Mouse (Mus musculus) skeletal muscle tissue, adult 2 months (tissue): Measurements from ENCODE around the gene Tnnt3.

Source experiments
- DNase-seq: peaks from one replicate; pipeline ENCODE4 v3.0.0-alpha.2; 2012; ENCODE audit warnings: low read depth, low spot score

Tnnt3 gene

DNA sequence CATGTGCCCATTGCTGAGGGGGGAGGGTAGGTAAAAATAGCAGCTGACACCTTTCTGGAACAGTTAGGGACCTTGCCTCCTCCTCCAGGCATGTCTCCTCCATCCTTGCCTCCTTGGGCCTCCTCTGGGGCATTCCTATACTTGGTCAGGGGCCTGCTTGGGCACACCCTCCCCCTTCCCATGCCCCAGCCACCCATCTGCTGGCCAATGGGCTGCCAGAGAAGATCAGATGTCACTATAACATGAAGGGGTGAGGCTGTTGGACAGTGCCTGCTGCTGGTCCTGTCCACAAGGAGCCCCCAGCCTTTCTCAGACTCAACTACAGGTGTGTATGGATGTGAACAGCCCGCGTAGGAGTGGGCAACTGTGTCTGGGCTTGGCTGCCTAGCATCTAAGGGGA, at the start of gene Tnnt3:
Tnnt3 (plus strand) TSS at position 262 of the 400 bp plus-strand sequence.
- peak; percentile 98 for DNase-seq

DNA sequence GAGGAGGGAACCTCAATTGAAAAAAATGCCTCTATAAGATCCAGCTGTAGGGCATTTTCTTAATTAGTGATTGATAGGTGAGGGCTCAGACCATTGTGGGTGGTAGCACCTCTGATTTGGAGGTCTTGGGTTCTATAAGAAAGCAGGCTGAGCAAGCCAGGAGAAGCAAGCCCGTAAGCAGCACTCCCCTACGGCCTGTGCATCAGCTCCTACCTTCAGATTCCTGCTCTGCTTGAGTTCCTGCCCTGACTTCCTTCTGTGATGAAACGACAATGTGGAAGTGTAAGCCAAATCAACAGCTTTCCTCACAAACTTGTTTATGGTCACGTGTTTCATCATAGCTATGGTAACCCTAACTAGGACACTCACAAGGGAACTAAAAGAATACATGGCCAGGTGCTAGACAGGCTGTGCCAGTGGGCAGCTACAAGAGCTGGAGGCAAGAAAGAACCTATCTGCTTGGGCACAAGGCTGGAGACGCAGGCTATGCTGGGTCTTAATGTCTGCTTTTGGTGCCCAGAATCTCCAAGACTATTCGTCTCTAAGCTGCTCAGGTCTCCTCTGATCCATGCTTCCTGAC, 49.5 kb upstream of the Tnnt3 start:
- DNase-seq: no peak

DNA sequence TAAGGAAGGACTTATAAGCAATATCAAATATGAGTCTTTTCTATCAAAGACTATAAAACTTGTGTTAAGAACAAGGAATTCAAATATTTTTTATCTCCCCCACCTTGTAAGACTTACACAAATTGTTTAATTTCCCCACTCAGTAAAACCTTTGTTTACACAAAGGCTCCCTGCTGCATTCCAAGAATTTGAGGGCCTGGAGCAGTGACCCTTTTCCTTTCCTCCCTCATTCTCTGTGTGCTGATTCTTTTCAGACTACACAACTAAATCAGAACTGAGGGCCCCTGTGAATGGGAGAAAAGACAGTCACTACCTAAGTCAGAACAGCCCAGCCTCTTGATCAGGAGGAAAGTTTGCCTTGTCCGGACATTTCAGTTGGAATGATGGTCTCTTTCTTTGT, 43.9 kb upstream of the Tnnt3 start:
- no peak for DNase-seq

DNA sequence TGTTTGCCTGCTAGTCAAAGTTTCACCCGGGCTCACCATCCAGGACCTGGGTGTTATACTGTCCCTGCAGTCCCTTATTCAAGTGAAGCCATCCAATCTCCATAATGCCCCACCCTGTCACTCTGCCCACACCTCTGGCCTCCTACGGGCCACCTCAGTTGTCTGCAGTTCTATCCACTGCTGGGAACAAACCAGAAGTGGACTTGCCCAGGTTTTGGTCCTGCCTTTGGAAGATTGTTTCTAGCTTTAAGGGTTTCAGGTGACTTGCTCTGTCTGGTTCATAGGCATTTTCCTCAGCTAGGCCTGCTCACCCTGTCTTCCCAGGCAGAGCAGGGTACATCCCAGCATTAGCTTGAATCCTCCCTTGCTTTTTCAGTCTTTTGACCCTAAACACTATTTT, 43.4 kb upstream of the Tnnt3 start:
- no peak for DNase-seq

DNA sequence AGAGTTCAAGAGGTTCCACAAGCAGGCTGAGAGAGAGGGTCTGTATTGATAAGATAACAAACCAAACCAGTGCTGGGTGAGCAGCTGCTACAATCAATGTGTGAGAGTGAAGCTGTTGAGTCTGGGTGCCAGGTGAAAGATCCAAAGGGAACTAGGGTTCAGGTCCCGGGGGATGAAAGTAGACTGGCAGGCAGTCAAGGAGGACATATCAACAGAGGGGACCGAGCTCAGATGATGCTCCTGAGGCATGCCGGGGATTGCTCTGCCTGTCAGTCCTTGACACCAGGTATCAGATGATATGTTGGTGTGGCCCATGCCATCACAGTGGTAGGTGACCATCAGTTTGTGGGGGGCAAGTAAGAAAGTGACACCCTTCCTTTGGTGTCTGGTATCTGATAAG, 41.8 kb upstream of the Tnnt3 start:
- DNase-seq: no peak

DNA sequence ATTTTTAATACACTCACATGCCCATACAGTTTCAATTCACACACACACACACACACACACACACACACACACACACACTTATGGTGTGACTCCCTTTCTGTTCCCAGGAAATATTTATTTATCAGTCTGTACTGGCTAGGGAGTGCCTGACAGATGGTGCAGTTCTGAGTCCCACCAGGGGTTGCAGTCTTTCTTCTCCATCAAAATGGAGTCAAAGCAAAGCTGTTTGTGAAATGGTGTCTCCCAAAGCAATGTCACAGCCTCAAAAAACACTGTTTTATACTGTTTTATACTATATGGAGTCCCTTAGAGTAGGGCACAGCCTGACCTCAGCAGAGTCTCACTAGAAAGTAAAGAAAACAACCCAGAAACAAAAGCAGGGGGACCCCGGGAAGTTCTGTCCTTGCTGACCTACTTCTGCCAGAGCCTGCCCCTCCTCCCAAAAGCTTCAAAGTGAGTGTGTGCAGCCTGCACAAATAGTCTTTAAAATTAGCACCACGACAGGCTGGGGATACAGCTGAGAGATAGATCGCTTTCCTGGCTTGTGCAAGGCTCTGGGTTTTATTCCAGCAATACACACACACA, 41.3 kb upstream of the Tnnt3 start:
- DNase-seq: no peak

DNA sequence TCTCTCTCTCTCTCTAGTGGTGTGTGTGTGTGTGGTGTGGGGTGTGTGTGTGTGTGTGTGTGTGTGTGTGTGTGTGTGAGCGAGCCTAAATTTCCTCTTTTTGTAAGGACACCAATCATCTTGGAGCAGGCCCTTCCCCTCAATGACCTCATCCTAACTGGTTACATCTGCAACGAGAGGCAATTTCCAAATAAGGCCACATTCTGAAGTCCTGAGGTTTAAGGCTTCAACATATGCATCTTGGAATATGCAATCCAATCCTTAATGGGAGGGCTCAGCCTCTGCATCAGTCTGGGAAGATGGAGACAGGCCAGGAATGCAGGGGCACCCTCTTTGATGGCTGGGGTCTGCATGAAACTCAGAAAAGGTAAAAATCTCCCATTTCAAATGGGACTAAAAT, 40.6 kb upstream of the Tnnt3 start:
- no peak for DNase-seq

DNA sequence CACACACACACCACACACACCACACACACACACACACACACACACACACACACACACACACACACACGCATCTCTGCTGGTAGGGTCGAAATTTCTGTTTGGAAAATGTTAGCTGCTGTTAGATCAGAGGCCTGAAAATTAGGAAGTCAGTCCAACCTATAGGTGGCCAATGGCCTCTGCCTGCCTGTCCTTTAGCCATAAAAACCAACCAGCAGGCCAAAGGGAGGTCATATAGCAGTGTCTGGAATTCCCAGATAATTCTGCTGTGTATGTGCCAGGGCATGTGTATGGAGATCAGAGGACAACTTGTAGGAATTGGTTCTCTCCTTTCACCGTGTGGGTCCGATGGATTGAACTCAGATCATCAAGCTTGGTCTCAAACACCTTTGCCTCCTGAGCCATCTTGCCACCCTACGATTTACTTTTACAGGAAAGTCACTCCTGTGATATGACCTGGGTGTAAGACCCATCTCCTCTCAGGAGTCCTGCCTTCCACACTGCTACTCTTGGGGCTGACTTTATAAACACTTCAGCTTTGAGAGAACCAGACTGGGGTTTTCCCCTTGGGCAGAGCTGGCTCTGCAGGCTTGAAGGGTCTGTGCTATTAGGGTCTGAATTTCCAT, 39.8 kb upstream of the Tnnt3 start:
- DNase-seq: no peak

DNA sequence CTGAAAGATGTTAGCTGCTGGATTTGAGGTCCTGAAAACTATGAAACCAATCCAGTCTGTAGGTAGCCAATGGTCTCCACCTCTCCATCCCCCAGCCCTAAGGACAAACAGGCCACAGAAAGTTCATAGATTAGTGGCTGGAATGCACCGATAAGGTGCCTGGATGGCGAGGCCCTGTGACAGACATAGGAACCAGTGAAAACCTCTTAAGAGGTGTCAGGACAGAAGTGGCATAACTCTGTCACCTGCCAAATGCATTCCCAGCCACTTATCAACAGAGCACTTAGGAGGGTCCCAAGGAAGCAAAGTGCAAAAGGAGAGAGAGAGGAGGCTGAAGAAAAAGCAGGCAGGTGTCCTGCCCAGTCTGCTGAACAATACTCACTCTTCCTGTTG, 39.3 kb upstream of the Tnnt3 start:
- no peak for DNase-seq

DNA sequence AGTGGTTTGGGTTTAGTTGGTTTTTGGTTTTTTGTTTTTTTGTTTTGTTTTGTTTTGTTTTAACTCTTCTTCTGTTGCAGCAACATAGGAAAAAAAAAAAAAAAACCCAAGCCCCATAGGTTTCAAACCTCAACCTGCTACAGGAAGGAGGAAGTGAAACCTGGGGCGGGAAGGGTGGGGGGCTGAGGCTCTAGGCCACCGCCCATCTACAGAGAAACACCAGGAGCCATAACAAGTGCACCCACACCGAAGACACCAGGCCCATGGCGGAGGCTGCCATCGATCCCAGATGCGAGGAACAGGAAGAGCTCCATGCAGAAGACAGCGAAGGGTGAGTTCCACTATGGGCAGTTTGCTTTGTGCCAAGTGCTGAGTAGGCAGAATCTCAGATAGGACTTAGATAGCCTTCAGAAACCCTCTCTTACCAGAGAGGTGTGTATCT, 38.0 kb upstream of the Tnnt3 start, which contains the start of gene Lsp1:
Lsp1 (plus strand) TSS at position 174 of the 442 bp plus-strand sequence.
- peak; percentile 27 for DNase-seq

DNA sequence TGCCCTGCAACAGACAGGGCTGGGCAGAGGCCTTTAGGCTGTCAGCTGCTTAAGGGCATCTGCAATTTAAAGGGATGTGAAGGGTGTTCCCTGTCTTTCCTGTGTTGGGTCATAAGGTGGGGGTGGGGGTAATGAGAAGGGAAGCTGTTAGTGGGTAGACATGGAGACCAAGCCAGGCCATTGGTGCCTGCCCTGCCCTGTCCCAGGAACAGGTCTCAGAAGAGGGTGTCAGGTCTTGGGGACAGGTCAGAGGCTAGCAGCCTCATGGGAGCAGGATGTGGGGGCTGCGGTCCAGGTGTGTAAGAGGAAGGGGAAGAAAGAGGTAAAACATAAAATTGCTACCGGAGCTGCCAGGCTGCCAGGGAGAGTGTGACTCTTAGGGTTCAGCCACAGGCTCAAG, 37.2 kb upstream of the Tnnt3 start:
- peak; percentile 32 for DNase-seq

DNA sequence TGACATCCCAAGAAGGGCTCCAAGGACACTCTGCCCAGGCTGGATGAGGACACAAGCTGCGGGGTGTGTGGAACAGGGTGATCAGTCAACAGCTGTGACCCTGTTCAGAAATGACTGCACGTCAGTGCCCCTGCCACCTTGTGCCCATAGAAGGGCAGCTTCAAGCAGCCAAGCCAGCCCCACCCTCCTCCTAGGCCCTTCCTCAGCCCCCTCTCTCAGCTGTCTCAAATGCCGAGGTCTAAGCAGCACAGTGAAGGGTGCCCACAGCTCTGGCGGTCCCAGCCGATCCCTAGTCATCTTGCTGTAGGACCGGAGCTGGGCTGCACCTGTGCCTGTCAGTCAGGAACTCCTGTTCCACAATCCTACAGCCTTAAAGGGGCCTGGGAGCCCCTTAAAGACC, 36.4 kb upstream of the Tnnt3 start:
- DNase-seq: peak; percentile 97

DNA sequence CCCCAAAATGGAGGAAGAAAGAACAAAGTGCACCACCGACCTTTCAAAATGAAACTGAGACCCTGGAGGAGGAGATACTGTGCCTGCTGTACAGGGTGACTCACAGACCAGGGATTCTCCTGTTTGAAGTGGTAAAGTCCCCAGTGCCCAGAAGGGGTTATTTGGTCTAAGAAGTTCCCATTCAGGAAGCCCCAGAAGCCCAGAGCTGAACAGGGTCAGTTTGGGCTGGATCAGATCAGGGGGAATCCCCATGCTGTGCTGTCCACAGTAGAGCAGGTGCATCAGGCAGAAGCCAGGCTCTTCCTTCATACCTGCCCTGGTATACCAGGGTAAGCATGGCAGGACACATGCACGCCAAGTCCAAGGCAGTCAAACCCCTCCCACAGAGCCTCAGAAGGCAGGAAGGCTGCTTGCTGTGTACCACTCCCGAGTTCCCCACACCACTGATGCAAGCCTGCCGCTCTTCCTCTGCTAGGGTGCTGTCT, 36.0 kb upstream of the Tnnt3 start:
- DNase-seq: peak; percentile 77

DNA sequence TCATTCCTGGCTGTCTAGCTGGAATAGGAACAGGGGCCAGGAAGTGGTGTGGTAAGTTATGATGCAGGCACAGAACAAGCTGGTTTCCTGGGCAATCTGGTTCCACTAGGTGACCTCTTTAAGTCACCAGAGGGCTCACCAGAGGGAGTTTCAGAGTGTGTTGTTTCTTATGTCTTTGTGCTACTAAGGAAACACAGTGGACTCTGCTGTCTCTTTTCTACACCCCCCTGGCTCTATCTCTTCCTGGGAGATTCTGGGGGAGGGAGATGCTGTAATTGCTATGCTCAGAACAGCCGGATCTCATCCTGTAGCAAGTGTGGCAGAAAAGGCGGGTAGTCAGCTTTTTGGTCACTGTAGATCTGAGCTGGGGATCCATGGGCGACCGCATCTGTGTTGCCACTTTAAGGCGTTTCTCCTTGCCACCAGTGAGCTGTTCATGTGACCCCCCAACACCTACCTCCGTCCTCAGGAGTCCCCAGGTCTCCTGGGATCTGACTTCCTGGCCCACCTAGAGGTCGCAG, 28.4 kb upstream of the Tnnt3 start:
- DNase-seq: peak; percentile 18

DNA sequence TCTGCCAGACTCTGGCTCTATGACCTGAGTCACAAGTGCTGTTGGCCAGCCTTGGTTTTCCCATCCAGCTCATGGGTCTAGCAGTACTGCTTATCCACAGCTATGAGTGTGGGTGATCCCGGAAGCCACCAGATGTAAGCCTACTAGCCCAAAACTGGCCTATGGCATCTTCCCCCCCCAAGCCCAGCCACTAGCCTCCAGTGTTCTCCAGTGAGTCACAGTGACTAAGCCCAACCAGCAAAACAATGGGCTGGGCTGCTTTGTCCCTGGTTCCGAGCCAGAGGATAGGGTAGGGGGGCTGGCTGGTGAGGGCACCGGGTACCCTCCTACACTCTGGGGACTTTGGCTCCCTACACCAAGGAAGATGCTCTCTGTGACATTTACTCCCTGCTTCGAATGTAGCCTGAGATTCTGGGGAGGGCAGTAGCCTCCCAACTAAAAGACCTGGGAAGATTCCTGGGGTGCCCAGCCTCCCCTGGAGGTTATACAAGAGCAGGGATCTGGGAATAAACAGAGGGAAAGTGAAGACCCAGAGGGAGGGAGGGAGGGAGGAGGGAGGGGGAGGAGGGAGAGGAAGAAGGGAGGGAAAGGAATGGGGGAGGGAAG, 27.7 kb upstream of the Tnnt3 start:
- DNase-seq: peak; percentile 79

DNA sequence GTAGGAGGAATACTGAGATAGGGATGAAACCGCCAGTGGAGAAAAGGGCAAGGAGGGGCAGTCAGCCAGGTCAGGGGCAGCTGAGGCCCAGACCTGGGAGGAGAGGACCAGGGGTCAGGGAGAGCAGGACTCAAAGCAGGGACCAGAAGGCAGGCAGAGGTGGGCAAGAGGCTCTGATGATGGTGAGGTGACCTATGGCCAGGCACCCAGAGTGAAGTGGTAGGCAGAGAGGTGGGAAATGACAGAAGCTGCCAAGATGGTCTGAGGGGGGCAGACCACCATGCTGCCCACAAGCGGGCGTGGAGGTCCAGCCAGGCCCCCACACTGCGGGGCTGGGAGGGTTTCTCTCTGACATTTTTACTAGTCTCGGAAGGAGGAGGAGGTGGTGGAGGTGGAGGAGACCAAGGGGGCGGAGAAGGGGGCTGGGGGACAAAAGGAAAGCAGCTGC, 27.2 kb upstream of the Tnnt3 start:
- no peak for DNase-seq

DNA sequence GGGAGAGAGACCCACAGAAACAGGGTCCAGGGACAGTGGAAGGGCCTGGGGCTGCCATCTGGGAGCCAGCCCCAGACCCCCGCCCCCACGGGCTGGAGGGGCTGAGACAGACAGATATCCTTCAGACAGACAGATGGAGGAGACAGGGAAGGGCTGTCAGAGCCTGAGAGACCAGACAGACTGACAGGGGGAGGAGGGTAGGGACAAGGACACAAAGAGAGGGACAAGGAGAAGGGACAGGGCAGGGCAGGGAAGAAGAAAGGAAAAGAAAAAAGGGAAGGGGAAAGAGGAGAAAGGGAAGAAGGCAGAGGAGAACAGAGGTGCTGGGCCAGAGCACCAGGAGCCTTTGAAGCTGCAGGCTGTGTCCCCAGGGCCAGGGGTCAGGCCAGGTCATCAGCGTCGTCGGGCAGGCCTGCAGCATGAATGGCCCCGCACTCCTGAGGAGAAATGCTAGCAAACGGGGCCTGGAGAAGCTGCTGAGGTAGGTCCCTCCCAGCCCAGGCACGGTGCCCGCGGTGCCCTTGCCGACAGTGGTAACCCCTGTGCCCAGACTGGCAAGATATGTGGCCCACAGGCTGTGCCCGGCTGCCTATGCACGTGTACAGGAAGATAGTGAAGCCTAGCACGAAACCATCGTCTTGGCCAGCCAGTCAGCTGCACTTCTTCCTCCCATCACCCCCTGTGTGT, 26.6 kb upstream of the Tnnt3 start:
- DNase-seq: peak; percentile 48

DNA sequence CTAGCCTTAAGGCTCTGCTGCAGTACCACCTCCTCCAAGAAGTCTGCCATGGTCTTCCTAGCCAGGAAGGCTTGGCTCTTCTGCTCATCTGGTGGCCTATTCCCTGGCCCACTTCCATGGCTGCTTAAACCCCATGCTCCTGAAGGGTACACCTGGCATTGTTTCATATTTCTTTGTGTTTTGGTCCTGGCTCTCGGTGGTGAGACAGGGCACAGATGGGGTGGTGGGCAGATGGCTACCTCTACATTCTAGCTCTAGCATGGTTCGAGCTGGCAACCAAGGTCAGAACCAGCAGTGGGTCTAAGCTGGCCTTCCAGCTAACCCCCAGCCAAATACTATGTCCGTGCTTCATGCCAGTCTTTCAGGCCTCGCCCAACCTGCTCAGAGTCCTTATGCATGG, 25.7 kb upstream of the Tnnt3 start:
- no peak for DNase-seq

DNA sequence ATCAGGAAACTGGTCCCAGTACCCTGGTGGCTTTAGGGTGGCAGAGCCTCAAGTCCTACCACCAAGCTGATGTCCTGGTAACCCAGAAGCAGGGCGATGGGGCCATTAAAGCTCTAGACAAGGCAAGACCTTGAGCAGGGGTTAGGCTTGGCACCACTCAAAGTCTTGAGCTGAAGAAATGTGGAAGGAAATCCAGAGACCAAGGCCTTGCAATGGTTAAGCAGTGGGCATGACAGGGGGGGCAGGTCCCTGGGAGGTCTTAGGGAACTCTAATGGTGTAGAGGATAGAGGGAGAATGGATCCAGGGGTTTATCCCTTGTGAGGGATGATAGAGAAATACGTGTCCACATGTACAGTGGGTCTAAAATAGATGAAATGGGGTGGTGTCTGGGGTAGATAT, 25.2 kb upstream of the Tnnt3 start:
- DNase-seq: no peak

DNA sequence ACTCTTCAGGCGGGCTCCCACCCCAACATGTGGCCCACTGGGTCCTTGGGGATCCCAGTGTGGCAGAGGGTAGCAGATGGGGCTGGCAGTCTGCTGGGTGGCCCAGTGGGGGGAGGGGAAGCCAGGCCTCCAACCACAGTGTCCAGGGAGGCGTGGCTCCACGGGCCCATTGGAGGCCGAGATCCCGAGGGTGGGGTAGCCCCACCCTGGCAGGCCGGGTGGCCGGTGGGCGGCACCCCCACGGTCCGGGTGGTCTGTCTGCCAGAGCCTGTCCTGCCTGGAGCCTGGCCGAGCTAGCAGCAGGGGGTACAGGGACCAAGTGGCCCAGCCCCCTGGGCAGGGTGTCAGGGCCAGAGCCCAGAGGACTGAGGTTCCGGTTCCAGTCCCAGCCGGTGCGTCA, 23.8 kb upstream of the Tnnt3 start:
- DNase-seq: peak; percentile 77

DNA sequence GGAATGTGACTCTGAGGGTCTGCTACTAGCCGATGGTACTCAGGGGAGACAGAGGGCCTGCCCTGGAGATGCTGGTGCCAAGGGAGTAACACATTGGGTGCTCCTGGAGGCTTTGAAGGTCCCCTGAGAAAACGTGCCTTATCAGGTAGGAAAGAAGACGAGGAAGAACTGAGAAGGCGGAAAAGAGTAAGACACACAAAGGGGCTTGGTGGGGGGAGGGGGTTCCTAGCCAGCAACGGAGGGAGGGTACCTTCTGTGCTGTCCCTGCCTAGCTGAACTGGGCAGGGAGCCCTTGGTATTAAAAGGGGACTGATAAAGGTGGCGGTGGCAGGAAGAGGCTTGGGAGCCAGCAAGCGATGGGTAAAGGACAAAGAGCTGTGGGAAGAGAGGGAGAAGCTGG, 23.0 kb upstream of the Tnnt3 start:
- DNase-seq: no peak

DNA sequence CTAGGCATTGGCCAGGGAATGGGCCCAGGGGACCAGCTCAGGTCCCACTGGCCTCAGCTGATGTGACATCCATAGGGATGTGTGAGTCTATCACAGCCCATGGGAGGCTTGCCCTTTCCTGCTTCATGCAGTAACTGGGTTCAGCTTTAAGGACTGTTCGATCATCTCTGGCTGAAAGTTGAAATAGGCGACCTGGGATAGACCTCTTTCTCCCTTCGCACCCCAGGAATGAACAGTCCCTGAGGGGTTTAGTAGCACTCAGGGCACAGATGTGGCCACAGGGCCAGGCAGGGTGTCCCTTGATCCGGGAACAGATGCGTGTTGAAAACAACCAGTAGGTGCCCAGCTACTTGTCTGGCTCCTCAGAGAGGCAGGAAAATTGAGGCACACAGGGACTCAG, 22.4 kb upstream of the Tnnt3 start:
- no peak for DNase-seq
